Mouse (Mus musculus) spleen, postnatal 10 days (tissue): ENCODE measurements around the gene Spata32.
A peak's percentile ranks its signal among the peaks of the same experiment; 100 is the strongest.

Source experiments
- DNase-seq, 2 experiments: peaks; one replicate each; pipeline ENCODE4 v3.0.0; 2021 to 2022; ENCODE audit warnings: low spot score in 2 of 2

Gene Spata32

DNA sequence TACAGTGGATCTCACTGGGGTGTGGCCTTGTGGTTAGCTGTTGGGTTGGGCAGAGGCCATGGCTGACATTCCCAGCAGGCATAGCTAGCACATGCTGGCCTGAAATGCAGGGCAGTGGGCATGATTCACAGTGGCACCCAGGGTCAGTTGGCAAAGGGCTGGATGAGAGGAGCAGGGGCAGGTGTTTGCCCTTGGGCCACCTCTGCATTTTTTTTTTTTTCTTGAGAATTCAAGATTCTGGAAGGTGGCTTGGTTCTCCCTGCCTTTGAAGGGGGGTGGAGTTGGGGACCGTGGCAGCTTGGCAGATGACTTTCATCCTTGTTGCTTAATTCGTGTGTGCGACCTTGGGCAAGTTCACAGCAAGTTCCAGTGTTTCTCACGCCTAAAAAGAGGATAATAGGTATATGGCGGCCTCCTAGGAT is 43.8 kb downstream of the Spata32 start:
- DNase-seq: no peak

GRCm38 (mm10) chr11:103173771-103174344 is 44.4 kb downstream of the Spata32 start:
- peak in 1 of 2 experiments; percentile 25 for DNase-seq

DNA sequence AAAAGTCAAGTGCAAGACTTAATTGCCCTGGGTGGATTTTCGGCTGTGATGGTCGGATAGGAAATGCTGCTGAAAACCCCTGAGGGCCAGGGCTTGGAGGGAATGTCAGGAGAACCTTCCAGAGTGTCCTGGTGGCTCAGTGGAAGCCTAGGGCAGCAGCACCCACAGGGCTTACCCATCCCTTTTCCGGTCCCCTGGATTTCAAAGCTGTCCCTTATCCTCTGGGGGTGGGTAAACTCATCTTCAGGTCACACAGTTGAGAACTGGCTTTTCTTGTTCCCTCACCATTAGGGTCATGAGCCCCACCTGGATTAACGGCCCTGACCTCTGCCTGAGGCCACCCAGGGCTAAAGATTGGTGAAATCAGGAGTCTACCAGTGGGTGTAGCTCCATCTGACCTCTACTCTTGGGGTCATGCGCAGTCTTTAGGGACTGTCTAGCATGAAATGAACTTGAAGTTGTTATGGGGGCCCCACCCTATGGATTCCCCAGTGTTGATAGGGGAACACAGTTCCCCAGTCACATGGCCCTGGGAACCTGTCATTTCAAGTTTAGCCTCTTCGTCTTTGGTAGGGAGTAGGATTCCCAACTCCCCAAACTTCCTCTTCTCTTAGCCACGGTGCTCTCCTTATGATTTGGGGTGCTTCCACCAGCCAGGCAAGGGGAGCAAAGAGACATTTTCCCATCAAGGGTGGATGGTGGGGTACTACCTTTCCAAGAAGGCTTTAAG is 45.0 kb downstream of the Spata32 start:
- no peak for DNase-seq

GRCm38 (mm10) chr11:103172392-103173040 is 45.7 kb downstream of the Spata32 start:
- DNase-seq: peak in 1 of 2 experiments; percentile 21

DNA sequence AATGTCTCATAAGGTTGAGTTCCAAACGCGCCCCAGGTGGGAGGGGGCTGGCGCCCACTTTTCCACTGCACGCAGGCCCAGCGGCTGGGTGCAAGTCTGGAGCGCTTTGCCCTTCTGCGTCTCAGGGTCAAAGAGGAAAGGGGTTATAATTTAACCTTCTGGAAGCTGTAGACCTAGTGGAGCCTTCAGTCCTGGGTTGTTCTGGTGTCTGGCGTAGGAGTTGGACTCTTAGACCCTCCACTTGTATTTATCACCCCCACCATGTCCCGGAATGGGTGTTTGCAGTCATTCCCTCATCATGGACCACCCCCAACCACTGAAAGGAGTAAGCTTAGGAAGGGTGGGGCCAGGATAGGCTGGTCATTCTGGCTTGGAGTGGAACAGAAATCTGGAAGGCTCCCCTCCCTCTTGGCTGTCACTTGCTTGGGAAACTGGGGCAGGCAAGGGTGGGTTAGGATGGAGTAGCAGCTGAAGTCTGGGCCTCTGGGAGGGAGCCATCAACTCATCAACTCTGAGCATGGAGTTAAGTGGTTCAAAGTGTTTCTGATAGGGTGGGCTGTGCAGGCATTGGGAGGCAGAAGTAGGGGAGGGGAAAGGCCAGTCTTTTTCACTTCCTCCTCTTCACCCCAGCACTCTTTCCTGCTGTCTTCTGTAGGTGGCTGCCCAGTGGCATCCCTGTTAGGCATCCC is 46.4 kb downstream of the Spata32 start:
- DNase-seq: no peak

DNA sequence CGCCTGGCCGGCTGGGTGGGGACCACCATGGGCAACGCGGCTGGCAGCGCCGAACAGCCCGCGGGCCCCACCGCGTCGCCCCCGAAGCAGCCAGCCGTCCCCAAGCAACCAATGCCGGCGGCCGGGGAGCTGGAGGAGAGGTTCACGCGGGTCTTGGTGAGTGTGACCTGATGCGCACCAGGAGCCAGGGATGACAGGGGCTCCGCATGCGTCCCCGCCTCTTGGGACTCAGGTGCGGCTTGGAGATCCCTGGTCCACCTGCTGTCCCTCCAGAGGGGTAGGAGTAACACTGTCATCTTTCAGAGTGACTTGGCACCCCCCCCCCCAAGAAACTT is 47.0 kb downstream of the Spata32 start:
- DNase-seq: no peak

- DNase-seq: peak; percentile 50 to 78
Measured at GRCm38 (mm10) chr11:103170494-103171285, 47.5 kb downstream of the Spata32 start, which contains the start of gene Fmnl1. Fmnl1 (plus strand) TSS chr11:103171107.

- DNase-seq: no peak
Measured at GRCm38 (mm10) chr11:103170111-103170493, 48.1 kb downstream of the Spata32 start.

DNA sequence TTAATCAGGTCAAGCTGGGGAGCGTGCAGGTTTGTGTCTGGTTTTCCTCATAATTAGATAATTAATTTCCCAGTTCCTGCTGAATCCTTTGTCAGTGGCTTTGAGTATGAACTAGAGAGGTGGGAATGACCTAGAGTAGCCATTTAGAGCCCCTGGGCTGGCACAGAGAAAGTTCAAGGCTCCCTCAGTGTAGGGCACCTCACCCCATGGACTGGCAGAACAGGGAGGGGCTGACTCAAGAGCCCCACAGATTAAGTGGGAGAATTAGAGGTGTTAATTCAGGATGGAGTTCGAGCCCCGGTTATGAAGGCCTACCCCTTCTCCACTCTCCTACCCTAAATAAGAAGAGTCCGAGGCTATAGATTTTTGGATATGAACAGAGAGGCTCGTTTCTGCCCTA is 48.6 kb downstream of the Spata32 start:
- no peak for DNase-seq

- DNase-seq: peak in 1 of 2 experiments; percentile 79
Measured at GRCm38 (mm10) chr11:103168690-103169390, 49.4 kb downstream of the Spata32 start.

GRCm38 (mm10) chr11:103164391-103164790 is 53.8 kb downstream of the Spata32 start:
- DNase-seq: no peak

GRCm38 (mm10) chr11:103162132-103162531 is 56.1 kb downstream of the Spata32 start:
- peak in 1 of 2 experiments; percentile 74 for DNase-seq

- no peak for DNase-seq
Measured at GRCm38 (mm10) chr11:103161449-103161848, 56.8 kb downstream of the Spata32 start.

GRCm38 (mm10) chr11:103160738-103161137 is 57.5 kb downstream of the Spata32 start:
- DNase-seq: no peak

GRCm38 (mm10) chr11:103158621-103159478 is 59.4 kb downstream of the Spata32 start:
- peak; percentile 96 to 97 for DNase-seq
